Mouse (Mus musculus) forebrain, embryonic 11.5 days (tissue): ENCODE data around the gene Tmem202. TPM values are rescaled to one million over a fixed set of nuclear protein-coding genes. Genes with fewer than 3 reads are reported as not detected.

ENCODE experiments used
- ATAC-seq: fragments of 200-750 bp; cut with Nextera tagmentation; replicated peaks from 2 replicates; pipeline ENCODE4 v1.8.0; 2017; ENCODE audit warnings: moderate TSS enrichment; ENCODE audit not compliant: low FRiP score
- DNase-seq: peaks from one replicate; pipeline ENCODE4 v3.0.0-alpha.2; 2017; ENCODE audit warnings: low spot score
- H3K27ac ChIP-seq: fragments of 300-500 bp; sonication (generic); 2 replicates; pipeline ENCODE4 v1.5.1; 2014; ENCODE audit warnings: low read depth, low read length
- H3K27me3 ChIP-seq: fragments of 300-500 bp; sonication (generic); 2 replicates; pipeline ENCODE4 v1.6.1; 2014; ENCODE audit warnings: mild to moderate bottlenecking, low read length, mixed read lengths; ENCODE audit not compliant: control insufficient read depth, insufficient read depth
- H3K36me3 ChIP-seq: fragments of 300-500 bp; sonication (generic); 2 replicates; pipeline ENCODE4 v1.6.1; 2014; ENCODE audit warnings: mild to moderate bottlenecking, low read length, moderate library complexity, mixed read lengths; ENCODE audit not compliant: control insufficient read depth, insufficient read depth
- H3K4me1 ChIP-seq: fragments of 300-500 bp; sonication (generic); replicated peaks from 2 replicates; pipeline ENCODE4 v1.6.1; 2014; ENCODE audit warnings: low read length, mixed read lengths; ENCODE audit not compliant: control insufficient read depth, insufficient read depth
- H3K4me2 ChIP-seq: fragments of 300-500 bp; sonication (generic); 2 replicates; pipeline ENCODE4 v1.6.1; 2014; ENCODE audit warnings: low read depth, mild to moderate bottlenecking, low read length, moderate library complexity, mixed read lengths; ENCODE audit not compliant: severe bottlenecking
- H3K4me3 ChIP-seq: fragments of 300-500 bp; sonication (generic); 2 replicates; pipeline ENCODE4 v1.5.1; 2014; ENCODE audit warnings: low read depth, low read length
- H3K9ac ChIP-seq: fragments of 300-500 bp; sonication (generic); 2 replicates; pipeline ENCODE4 v1.6.1; 2014; ENCODE audit warnings: low read length
- H3K9me3 ChIP-seq: fragments of 300-500 bp; sonication (generic); 2 replicates; pipeline ENCODE4 v1.6.1; 2016; ENCODE audit warnings: low read length, mixed read lengths; ENCODE audit not compliant: control insufficient read depth
- WGBS: fragments of 180-500 bp; shearing (Covaris S2); extraction: QIAGEN DNeasy Blood & Tissue Kit; methylation state at CpG from one replicate; pipeline ENCODE4 v1.1.7; 2014; 5-methylcytosine and 5-hydroxymethylcytosine counted together
- polyA plus RNA-seq: library from polyadenylated mRNA; unstranded; fragments of >200 nt; fragmentation: Nextera tagmentation; extraction: Ambion mirVana; gene quantifications from 2 replicates; pipeline ENCODE4 v1.2.1, GENCODE M21; 2014

Gene Tmem202
- polyA plus RNA-seq, 1 experiment from 2014 or later: not detected

DNA sequence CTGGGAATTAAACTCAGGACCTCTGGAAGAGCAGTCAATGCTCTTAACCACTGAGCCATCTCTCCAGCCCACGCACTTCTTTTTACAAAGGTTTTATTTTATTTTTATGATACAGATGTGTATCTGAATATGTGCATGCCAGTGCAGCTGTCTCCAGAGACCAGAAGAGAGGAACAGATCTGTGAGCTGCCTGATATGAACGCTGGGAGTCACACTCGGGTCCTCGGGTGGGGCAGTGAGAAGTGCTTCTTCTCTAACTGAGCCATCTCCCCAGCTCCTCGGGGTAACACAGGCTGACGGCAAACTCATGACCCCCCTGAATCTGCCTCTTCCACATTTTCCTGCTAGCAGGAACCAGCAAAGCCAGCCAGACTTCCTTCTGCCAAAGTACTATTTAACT is 12.9 kb downstream of the Tmem202 start:
- Histone ChIP-seq H3K4me2 (no peak overlapping the region), H3K27ac (no peak overlapping the region), H3K4me3 (no peak overlapping the region), H3K9me3 (no peaks in the 10 kb centered on the region), H3K4me1 (no peaks in the 10 kb centered on the region), H3K36me3 (no peaks in the 10 kb centered on the region), H3K9ac (no peak overlapping the region), H3K27me3 (no peaks in the 10 kb centered on the region)
- ATAC-seq (no peak), DNase-seq (no peak)
- WGBS: 80% methylated on average over 6 of the region's 6 CpGs

DNA sequence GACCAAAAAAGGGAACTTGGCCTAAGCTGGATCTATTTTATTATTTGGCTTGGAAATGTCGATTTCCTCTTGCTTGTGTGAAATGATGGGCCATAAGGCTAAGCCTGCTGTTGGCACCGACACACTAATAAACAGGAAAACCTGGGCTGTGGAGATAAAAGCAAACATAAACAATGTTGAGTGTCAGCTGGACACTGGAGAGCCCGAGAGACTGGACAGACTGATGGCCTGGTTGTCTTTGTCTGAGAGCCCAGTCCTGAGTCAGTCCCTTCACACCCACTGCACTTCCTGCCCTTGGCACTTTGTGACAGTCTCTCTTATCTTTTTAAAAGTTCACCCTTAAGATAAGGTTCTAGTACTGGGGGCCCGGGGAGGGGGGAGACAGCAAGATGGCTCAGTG is 16.7 kb downstream of the Tmem202 start:
- ATAC-seq (no peak), DNase-seq (no peak)
- Histone ChIP-seq H3K4me3 (no peak overlapping the region), H3K27ac (no peak overlapping the region), H3K9ac (no peak overlapping the region), H3K4me2 (no peak overlapping the region), H3K4me1 (no peaks in the 10 kb centered on the region), H3K9me3 (no peaks in the 10 kb centered on the region), H3K27me3 (no peaks in the 10 kb centered on the region), H3K36me3 (no peaks in the 10 kb centered on the region)
- WGBS: 76% methylated on average over 4 of the region's 4 CpGs

DNA sequence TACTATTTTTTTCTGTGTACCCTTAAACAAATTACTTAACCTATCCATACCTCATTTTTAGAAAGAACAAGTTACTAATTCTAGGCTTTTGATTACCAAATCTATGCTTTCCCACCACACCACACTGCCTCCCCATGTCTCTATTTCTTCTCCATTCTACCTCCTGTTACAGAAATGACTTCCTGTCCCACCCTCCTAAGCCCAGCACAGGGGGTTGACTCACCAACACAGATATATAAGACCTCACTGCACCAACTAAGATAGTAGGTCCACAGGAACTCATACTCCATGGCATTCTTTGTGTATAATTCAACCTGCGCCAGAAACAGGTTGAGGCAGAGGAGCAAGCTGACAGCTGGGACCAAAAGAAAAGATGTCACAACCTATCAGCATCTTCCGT is 20.3 kb downstream of the Tmem202 start:
- H3K4me3 ChIP-seq: no peak overlapping the region
- DNase-seq: no peak
- no peak overlapping the region for H3K9ac ChIP-seq
- no peak for ATAC-seq
- 86% methylated on average over 2 of the region's 2 CpGs for WGBS
- H3K4me2 ChIP-seq: no peak overlapping the region
- no peaks in the 10 kb centered on the region for H3K36me3 ChIP-seq
- H3K4me1 ChIP-seq: no peaks in the 10 kb centered on the region
- H3K27ac ChIP-seq: no peak overlapping the region
- no peaks in the 10 kb centered on the region for H3K9me3 ChIP-seq
- H3K27me3 ChIP-seq: no peaks in the 10 kb centered on the region

DNA sequence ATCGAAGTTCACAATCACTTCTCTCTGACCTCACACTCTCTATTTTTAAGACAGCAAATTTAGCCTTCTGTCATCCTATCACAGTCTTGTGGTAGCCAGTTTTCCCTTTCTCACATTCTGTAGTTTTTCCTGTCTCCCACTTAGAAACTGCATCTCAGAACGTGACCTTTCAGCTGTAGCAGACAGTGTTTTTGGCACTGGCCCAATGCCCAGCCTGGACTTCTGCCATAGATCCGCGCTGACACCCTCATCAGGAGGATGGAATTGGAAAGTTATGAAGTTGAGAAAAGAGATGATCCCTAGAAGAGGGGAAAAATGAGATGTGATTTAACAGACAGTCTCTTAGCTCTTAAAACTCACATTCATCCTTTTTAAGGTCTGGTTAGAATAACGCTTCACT is 20.7 kb downstream of the Tmem202 start:
- Histone ChIP-seq H3K4me1 (no peaks in the 10 kb centered on the region), H3K4me3 (no peak overlapping the region), H3K9me3 (no peaks in the 10 kb centered on the region), H3K27me3 (no peaks in the 10 kb centered on the region), H3K9ac (no peak overlapping the region), H3K4me2 (no peak overlapping the region), H3K27ac (no peak overlapping the region), H3K36me3 (no peaks in the 10 kb centered on the region)
- WGBS: 93% methylated on average over 5 of the region's 5 CpGs
- DNase-seq (no peak), ATAC-seq (no peak)

DNA sequence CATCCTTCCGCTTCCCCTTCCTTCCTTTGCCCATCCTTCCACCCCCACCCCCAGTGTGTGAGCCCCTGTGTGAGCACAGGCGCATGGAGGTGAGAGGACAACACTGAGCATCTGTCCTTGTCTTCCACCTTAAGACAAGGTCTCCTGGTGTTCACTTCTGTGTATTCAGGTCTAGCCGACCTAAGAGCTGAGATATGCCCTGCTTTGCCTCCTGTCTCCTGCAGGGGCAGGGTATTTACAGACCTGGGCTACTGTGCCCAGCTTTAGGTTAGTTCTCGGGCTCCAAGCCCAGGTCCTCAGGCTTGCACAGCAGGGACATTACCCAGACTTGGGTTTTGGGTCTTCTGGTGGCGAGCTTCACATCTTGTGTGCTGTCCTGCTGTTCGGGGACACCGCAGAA is 22.5 kb downstream of the Tmem202 start:
- WGBS: 57% methylated on average over 7 of the region's 7 CpGs
- H3K36me3 ChIP-seq: no peaks in the 10 kb centered on the region
- no peak overlapping the region for H3K4me2 ChIP-seq
- ATAC-seq (no peak), DNase-seq (no peak)
- H3K27ac ChIP-seq: no peak overlapping the region
- H3K9me3 ChIP-seq: no peaks in the 10 kb centered on the region
- no peaks in the 10 kb centered on the region for H3K4me1 ChIP-seq
- H3K4me3 ChIP-seq: no peak overlapping the region
- H3K27me3 ChIP-seq: no peaks in the 10 kb centered on the region
- no peak overlapping the region for H3K9ac ChIP-seq

DNA sequence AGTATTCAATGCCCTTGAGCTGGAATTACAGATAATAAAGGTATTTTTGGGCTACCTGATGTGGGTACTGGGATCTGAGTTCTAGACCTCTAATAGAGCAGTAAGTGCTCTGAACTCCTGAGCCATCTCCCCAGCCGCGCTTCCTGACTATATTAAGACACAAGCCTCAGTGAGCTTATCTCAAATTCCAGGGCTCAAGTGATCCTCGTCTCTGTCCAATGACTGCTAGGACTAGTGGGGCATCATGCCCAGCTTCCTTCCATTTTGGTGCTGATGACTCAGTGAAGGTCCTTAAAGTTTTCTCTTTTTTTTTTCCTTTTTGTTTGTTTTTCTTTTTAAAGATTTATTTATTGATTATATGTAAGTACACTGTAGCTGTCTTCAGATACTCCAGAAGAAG is 24.6 kb downstream of the Tmem202 start:
- no peak overlapping the region for H3K9ac ChIP-seq
- no peaks in the 10 kb centered on the region for H3K27me3 ChIP-seq
- no peak overlapping the region for H3K4me2 ChIP-seq
- DNase-seq: no peak
- H3K9me3 ChIP-seq: no peaks in the 10 kb centered on the region
- H3K4me3 ChIP-seq: no peak overlapping the region
- H3K27ac ChIP-seq: no peak overlapping the region
- H3K36me3 ChIP-seq: no peaks in the 10 kb centered on the region
- no peak for ATAC-seq
- no peaks in the 10 kb centered on the region for H3K4me1 ChIP-seq
- WGBS: 84% methylated on average over 3 of the region's 3 CpGs

DNA sequence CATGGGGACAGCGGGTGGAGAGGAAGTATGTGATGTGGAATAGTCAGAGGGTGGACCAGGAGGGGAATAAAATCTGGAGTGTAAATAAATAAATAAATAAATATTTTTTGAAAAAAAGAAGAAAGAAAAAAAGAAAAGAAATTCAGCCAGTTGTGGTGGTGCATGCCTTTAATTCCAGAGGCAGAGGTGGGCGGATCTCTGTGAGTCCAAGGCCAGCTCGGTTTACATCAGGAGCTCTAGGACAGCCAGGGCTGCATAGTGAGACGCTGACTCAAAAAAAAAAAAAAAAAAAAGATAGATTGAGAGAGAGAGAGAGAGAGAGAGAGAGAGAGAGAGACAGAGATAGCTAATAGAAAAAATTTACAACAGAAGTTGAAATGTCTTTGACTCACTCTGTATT is 27.3 kb downstream of the Tmem202 start:
- H3K36me3 ChIP-seq: no peaks in the 10 kb centered on the region
- no peak for ATAC-seq
- no peaks in the 10 kb centered on the region for H3K27me3 ChIP-seq
- H3K9me3 ChIP-seq: no peaks in the 10 kb centered on the region
- no peaks in the 10 kb centered on the region for H3K4me1 ChIP-seq
- no peak overlapping the region for H3K4me2 ChIP-seq
- 56% methylated on average over 4 of the region's 4 CpGs for WGBS
- no peak overlapping the region for H3K4me3 ChIP-seq
- DNase-seq: no peak
- no peak overlapping the region for H3K9ac ChIP-seq
- H3K27ac ChIP-seq: no peak overlapping the region

DNA sequence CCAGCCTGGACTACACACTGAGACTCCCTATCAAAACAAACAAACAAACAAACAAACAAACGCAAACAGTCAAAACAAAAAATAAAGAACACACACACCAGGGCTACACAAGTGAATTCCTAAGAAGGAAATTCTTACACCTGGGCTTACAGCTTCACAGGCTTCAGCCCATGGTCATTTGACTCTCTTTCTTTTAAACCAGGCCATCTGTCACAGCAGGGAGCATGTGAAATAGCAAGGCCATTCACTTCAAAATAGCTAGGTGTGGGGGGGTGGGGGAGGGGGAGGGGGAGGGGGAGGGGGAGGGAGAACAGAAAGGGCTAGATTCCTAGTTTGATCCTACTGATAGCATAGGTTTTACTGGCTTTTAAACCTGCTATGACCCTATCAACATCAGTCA is 31.5 kb downstream of the Tmem202 start:
- DNase-seq (no peak), ATAC-seq (no peak)
- no peaks in the 10 kb centered on the region for H3K4me1 ChIP-seq
- H3K36me3 ChIP-seq: no peaks in the 10 kb centered on the region
- H3K4me3 ChIP-seq: no peak overlapping the region
- H3K9ac ChIP-seq: no peak overlapping the region
- no peaks in the 10 kb centered on the region for H3K9me3 ChIP-seq
- H3K27ac ChIP-seq: no peak overlapping the region
- no peak overlapping the region for H3K4me2 ChIP-seq
- no peaks in the 10 kb centered on the region for H3K27me3 ChIP-seq
- 55% methylated on average over 1 of the region's 1 CpGs for WGBS

DNA sequence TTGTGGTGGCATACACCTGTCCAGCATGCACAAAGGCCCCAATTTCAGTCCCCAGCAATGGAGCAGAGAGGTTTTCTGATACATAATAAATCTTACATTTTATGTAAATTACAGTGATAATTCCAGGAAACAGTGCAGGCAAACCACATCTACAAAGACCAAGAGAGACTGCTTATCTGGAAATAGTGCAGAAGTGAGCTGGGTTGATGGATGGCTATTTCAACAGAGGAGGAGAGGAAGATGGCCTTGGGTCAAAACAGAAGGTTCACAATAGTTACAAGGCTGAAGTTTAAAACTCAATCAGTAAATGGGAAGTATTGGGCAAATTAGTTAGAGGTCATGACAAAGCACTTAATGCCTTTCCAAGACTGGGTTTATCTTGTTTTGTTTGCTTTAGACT is 52.3 kb downstream of the Tmem202 start:
- Histone ChIP-seq H3K9me3 (no peaks in the 10 kb centered on the region), H3K4me3 (peak overlapping the region; percentile 99), H3K27me3 (no peaks in the 10 kb centered on the region), H3K9ac (peak overlapping the region; percentile 97; the same call in 1 of the 2 replicates), H3K4me1 (no peaks in the 10 kb centered on the region), H3K4me2 (peak overlapping the region; percentile 94), H3K36me3 (no peaks in the 10 kb centered on the region), H3K27ac (peak overlapping the region; percentile 98; the same call in 1 of the 2 replicates)
- ATAC-seq (no peak), DNase-seq (no peak)
